Comparison of ENCODE assay signal across 10 mouse cellular contexts in the genomic region with DNA sequence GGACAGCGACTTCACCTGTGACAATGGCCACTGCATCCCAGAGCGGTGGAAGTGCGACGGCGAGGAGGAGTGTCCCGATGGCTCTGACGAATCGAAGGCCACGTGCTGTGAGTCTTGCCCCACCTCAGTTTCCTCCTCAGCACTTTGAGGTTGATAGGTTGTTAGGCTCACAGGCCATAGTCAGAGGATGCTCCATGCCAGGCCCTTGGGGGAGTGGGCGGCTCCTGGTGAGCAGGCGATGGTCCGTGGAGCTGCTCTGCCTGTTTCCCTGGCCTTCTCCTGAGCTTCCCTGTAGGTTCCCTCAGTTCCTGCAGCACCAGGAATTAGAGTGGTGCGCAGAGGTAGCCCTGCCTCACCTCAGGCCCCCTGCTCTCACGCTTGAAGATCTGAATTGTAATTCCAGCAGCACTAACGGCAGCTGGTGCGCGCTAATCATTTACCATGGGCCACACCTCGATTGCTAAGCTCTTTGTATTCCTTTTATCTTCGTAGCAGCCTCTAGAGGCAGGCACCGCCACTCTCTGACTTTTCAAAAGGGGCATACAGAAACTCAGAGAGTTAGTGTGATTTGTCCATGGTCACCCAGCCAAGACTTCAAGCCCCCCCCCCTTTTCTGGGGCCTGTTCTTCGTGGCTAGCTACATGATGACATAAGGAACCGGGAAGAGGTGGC. TPM values are rescaled to one million over a fixed set of nuclear protein-coding genes. Genes with fewer than 3 reads are reported as not detected.
DNase-seq lines count a peak whose midpoint lies in the region; ATAC-seq and TF ChIP-seq lines count a peak whose summit lies in the region.
"Had no signal": no experiment of that assay in that cellular context is flagged by ENCODE, and none has a peak within 500 bp of the region (broad histone marks: within the 10 kb centered on the region; RNA-seq: fewer than 3 reads in every experiment).

No protein-coding gene starts in this region.

- H3K4me3 ChIP-seq in lung, embryonic 14.5 days (ENCODE audit: low read depth, low read length): no peak overlapping the region
- no peak overlapping the region for H3K4me3 ChIP-seq in forebrain, embryonic 15.5 days
- no peak overlapping the region for H3K4me3 ChIP-seq in stomach, postnatal 0 days (ENCODE audit: low read depth, low read length)
- H3K4me3 ChIP-seq in cerebellum, adult 2 months (replicated peaks; ENCODE audit: insufficient read depth, low read depth, low read length): no peak overlapping the region
- H3K4me3 ChIP-seq: erythroblast, embryonic 14.5 days; heart, embryonic 13.5 days had no signal

- H3K9ac ChIP-seq in lung, embryonic 14.5 days: no peak overlapping the region; the same call in 1 of the 2 replicates
- peak overlapping the region; percentile 16; the same call in 1 of the 2 replicates for H3K9ac ChIP-seq in forebrain, embryonic 15.5 days (replicated peaks)
- H3K9ac ChIP-seq in stomach, postnatal 0 days (ENCODE audit: low read length): no peak overlapping the region
- H3K9ac ChIP-seq: heart, embryonic 13.5 days had no signal

- no peak for TF ChIP-seq EP300 in stomach, postnatal 0 days (optimal IDR thresholded peaks at IDR 0.05)

- H3K27ac ChIP-seq in lung, embryonic 14.5 days (ENCODE audit: low read depth): 0 out of 2 replicates have a peak overlapping the region, but pooled peaks have one; percentile 12
- peak overlapping the region; percentile 94 for H3K27ac ChIP-seq in forebrain, embryonic 15.5 days (replicated peaks)
- H3K27ac ChIP-seq in stomach, postnatal 0 days (replicated peaks): no peak overlapping the region
- H3K27ac ChIP-seq in cerebellum, adult 2 months (ENCODE audit: insufficient read depth, low read length): no peak overlapping the region
- H3K27ac ChIP-seq: heart, embryonic 13.5 days had no signal

- peak overlapping the region; percentile 12; the same call in 1 of the 2 replicates for H3K4me2 ChIP-seq in lung, embryonic 14.5 days
- no peak overlapping the region for H3K4me2 ChIP-seq in forebrain, embryonic 15.5 days (replicated peaks)
- H3K4me2 ChIP-seq in stomach, postnatal 0 days (replicated peaks; ENCODE audit: low read depth): no peak overlapping the region
- H3K4me2 ChIP-seq: heart, embryonic 13.5 days had no signal

- 55% methylated on average over 22 of the region's 22 CpGs for WGBS in lung, embryonic 14.5 days
- 36% methylated on average over 22 of the region's 22 CpGs for WGBS in forebrain, embryonic 15.5 days
- WGBS in large intestine, adult 2 months: 38% methylated on average over 22 of the region's 22 CpGs
- WGBS in stomach, postnatal 0 days: 48% methylated on average over 22 of the region's 22 CpGs
- 78% methylated on average over 22 of the region's 22 CpGs for WGBS in cerebellum, adult 2 months

- no peak for TF ChIP-seq CTCF in lung, embryonic 14.5 days (IDR thresholded peaks at IDR 0.05; ENCODE audit: low read depth)
- TF ChIP-seq CTCF in stomach, postnatal 0 days (IDR thresholded peaks at IDR 0.05; ENCODE audit: low read depth): no peak
- no peak for TF ChIP-seq CTCF in cerebellum, adult 2 months (IDR thresholded peaks at IDR 0.05; ENCODE audit: borderline replicate concordance, insufficient read depth, low read depth, low read length)

- peaks cover 7% of the 10 kb centered on the region; the same call in 1 of the 2 replicates for H3K4me1 ChIP-seq in lung, embryonic 14.5 days (ENCODE audit: insufficient read depth)
- H3K4me1 ChIP-seq in forebrain, embryonic 15.5 days: peaks cover 95% of the 10 kb centered on the region
- no peaks in the 10 kb centered on the region for H3K4me1 ChIP-seq in stomach, postnatal 0 days (replicated peaks; ENCODE audit: control insufficient read depth, insufficient read depth)
- H3K4me1 ChIP-seq in cerebellum, adult 2 months (ENCODE audit: control insufficient read depth, insufficient read depth, low read length): peaks cover 67% of the 10 kb centered on the region

- no peaks in the 10 kb centered on the region for H3K27me3 ChIP-seq in lung, embryonic 14.5 days (ENCODE audit: insufficient read depth, low read length)
- H3K27me3 ChIP-seq in forebrain, embryonic 15.5 days: no peaks in the 10 kb centered on the region
- H3K27me3 ChIP-seq in stomach, postnatal 0 days (ENCODE audit: control insufficient read depth, insufficient read depth, low read length): no peaks in the 10 kb centered on the region
- H3K27me3 ChIP-seq in cerebellum, adult 2 months (ENCODE audit: control insufficient read depth, insufficient read depth, low read length): no peaks in the 10 kb centered on the region

- H3K36me3 ChIP-seq in lung, embryonic 14.5 days (ENCODE audit: insufficient read depth): no peaks in the 10 kb centered on the region
- H3K36me3 ChIP-seq in forebrain, embryonic 15.5 days: 0 out of 2 replicates have a peak, but pooled peaks cover 4% of the 10 kb centered on the region
- H3K36me3 ChIP-seq in stomach, postnatal 0 days (ENCODE audit: control insufficient read depth, insufficient read depth, low read length): no peaks in the 10 kb centered on the region
- H3K36me3 ChIP-seq: heart, embryonic 13.5 days had no signal

- peak; percentile 68 for DNase-seq in lung, embryonic 14.5 days
- DNase-seq in lung, postnatal 14 days: no peak
- DNase-seq in large intestine, adult 2 months (ENCODE audit: low read depth, low spot score): peak; percentile 18
- peak; percentile 73 for DNase-seq in stomach, postnatal 0 days (ENCODE audit: low spot score)
- DNase-seq in thymus, adult 18-20 months: no peak
- DNase-seq in urinary bladder, adult 2 months (ENCODE audit: low spot score): no peak
- no peak for DNase-seq in cerebellum, adult 2 months

- peak; percentile 42; the same call in 1 of the 2 replicates for ATAC-seq in lung, embryonic 14.5 days (ENCODE audit: insufficient read depth)
- 0 out of 2 replicates have a peak, but pooled peaks have one; percentile 3 for ATAC-seq in forebrain, embryonic 15.5 days (replicated peaks)
- peak; percentile 69 for ATAC-seq in stomach, postnatal 0 days (ENCODE audit: low FRiP score, low TSS enrichment)

- no peaks in the 10 kb centered on the region for H3K9me3 ChIP-seq in lung, embryonic 14.5 days (ENCODE audit: low read depth, low read length)
- no peaks in the 10 kb centered on the region for H3K9me3 ChIP-seq in forebrain, embryonic 15.5 days
- H3K9me3 ChIP-seq in stomach, postnatal 0 days (ENCODE audit: control insufficient read depth, low read length): no peaks in the 10 kb centered on the region
- H3K9me3 ChIP-seq: heart, embryonic 13.5 days had no signal

- TF ChIP-seq POLR2A in cerebellum, adult 2 months (IDR thresholded peaks at IDR 0.05; ENCODE audit: borderline replicate concordance, insufficient read depth, low read length): no peak

RNA-seq across cellular contexts. Expression of gene Lrp8, which starts 32.7 kb away (rescaled TPM):
- 1.2 and 1.9 TPM in 2 replicates for polyA plus RNA-seq in lung, embryonic 14.5 days (2014; fragmentation: Nextera tagmentation; extraction: Ambion mirVana)
- polyA plus RNA-seq in forebrain, embryonic 15.5 days (2015; fragmentation: Nextera tagmentation; extraction: Ambion mirVana): 86.3 and 93.7 TPM in 2 replicates
- polyA plus RNA-seq in large intestine, adult 2 months (2012; rRNA removed): 2.3 and 3.5 TPM in 2 replicates
- polyA plus RNA-seq in stomach, postnatal 0 days (2015; fragmentation: Nextera tagmentation; extraction: Ambion mirVana): 0.85 and 1.3 TPM in 2 replicates
- polyA plus RNA-seq in urinary bladder, adult 2 months (2012; rRNA removed): 0.61 and 0.66 TPM in 2 replicates
- polyA plus RNA-seq in cerebellum, adult 2 months (2012; rRNA removed): 55.4 and 62.4 TPM in 2 replicates

RNA-seq across cellular contexts. Expression of gene Magoh, which starts 44.8 kb away (rescaled TPM):
- 219 and 232 TPM in 2 replicates for polyA plus RNA-seq in lung, embryonic 14.5 days (2014; fragmentation: Nextera tagmentation; extraction: Ambion mirVana)
- polyA plus RNA-seq in forebrain, embryonic 15.5 days (2015; fragmentation: Nextera tagmentation; extraction: Ambion mirVana): 141 and 152 TPM in 2 replicates
- polyA plus RNA-seq in large intestine, adult 2 months (2012; rRNA removed): 51.0 and 51.8 TPM in 2 replicates
- polyA plus RNA-seq in stomach, postnatal 0 days (2015; fragmentation: Nextera tagmentation; extraction: Ambion mirVana): 126 and 145 TPM in 2 replicates
- polyA plus RNA-seq in urinary bladder, adult 2 months (2012; rRNA removed): 83.8 and 88.7 TPM in 2 replicates
- 58.7 and 64.4 TPM in 2 replicates for polyA plus RNA-seq in cerebellum, adult 2 months (2012; rRNA removed)

RNA-seq across cellular contexts. Expression of gene 0610037L13Rik, which starts 54.8 kb away (rescaled TPM):
- polyA plus RNA-seq in lung, embryonic 14.5 days (2014; fragmentation: Nextera tagmentation; extraction: Ambion mirVana): 138 and 139 TPM in 2 replicates
- polyA plus RNA-seq in forebrain, embryonic 15.5 days (2015; fragmentation: Nextera tagmentation; extraction: Ambion mirVana): 113 and 114 TPM in 2 replicates
- polyA plus RNA-seq in large intestine, adult 2 months (2012; rRNA removed): 24.4 and 27.5 TPM in 2 replicates
- 99.3 and 101 TPM in 2 replicates for polyA plus RNA-seq in stomach, postnatal 0 days (2015; fragmentation: Nextera tagmentation; extraction: Ambion mirVana)
- 146 and 216 TPM in 2 replicates for polyA plus RNA-seq in urinary bladder, adult 2 months (2012; rRNA removed)
- polyA plus RNA-seq in cerebellum, adult 2 months (2012; rRNA removed): 129 and 137 TPM in 2 replicates

Comparison
In these comparisons a context has a peak if more than half of its experiments do, and no peak if none do; other contexts are left out.
1. DNase-seq: peak in lung, embryonic 14.5 days (single experiment), large intestine, adult 2 months (single experiment) and stomach, postnatal 0 days (single experiment); none in lung, postnatal 14 days (single experiment), thymus, adult 18-20 months (0 of 2), urinary bladder, adult 2 months (single experiment) and cerebellum, adult 2 months (0 of 2).
2. ATAC-seq: peak in every context shown above with its lines; median percentile 69 in stomach, postnatal 0 days; 42 in lung, embryonic 14.5 days; 3 in forebrain, embryonic 15.5 days.
3. H3K27ac ChIP-seq: peak in lung, embryonic 14.5 days (single experiment) and forebrain, embryonic 15.5 days (single experiment); none in stomach, postnatal 0 days (single experiment) and cerebellum, adult 2 months (single experiment).
4. RNA of gene Lrp8, which starts 32.7 kb away (polyA plus RNA-seq): 86.3 to 93.7 TPM in forebrain, embryonic 15.5 days and 55.4 to 62.4 TPM in cerebellum, adult 2 months; 2.3 to 3.5 TPM in large intestine, adult 2 months, 1.2 to 1.9 TPM in lung, embryonic 14.5 days, 0.85 to 1.3 TPM in stomach, postnatal 0 days and 0.61 to 0.66 TPM in urinary bladder, adult 2 months; every median in the first group is over 10 times any median in the second.